Mouse (Mus musculus): Measurements from ENCODE around the gene Tmprss7. TPM values are rescaled to one million over a fixed set of nuclear protein-coding genes. Genes with fewer than 3 reads are reported as not detected.

Tmprss7 gene
- polyA plus RNA-seq (2014; fragmentation: Illumina TruSeq; extraction: RNeasy Lipid Tissue Mini Kit (QIAGEN cat#74804); ENCODE audit: low read depth, low replicate concordance) = not detected

DNA sequence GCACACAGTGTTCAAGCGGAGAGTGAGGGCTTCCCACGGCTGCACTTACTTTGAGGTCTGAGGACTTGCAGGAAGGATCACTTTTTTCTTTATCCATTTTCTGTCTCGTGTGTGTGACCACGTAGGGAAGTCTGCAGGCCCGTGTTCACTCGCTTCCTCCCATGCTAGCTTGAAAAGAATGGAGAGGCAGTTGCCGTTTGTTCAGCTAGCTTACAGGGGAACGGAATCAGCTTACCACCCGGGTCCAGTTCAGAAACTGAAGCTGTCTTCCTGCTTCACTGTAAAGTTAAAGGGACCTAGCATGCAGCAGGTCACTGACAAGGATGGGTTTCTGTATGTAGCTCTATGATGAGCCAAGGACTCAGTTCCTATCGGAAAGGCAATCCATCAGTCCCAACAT lies at the start of gene Tmprss7:
Gene Tmprss7 (minus strand): TSS at position 101 of the 400 bp plus-strand sequence.

DNA sequence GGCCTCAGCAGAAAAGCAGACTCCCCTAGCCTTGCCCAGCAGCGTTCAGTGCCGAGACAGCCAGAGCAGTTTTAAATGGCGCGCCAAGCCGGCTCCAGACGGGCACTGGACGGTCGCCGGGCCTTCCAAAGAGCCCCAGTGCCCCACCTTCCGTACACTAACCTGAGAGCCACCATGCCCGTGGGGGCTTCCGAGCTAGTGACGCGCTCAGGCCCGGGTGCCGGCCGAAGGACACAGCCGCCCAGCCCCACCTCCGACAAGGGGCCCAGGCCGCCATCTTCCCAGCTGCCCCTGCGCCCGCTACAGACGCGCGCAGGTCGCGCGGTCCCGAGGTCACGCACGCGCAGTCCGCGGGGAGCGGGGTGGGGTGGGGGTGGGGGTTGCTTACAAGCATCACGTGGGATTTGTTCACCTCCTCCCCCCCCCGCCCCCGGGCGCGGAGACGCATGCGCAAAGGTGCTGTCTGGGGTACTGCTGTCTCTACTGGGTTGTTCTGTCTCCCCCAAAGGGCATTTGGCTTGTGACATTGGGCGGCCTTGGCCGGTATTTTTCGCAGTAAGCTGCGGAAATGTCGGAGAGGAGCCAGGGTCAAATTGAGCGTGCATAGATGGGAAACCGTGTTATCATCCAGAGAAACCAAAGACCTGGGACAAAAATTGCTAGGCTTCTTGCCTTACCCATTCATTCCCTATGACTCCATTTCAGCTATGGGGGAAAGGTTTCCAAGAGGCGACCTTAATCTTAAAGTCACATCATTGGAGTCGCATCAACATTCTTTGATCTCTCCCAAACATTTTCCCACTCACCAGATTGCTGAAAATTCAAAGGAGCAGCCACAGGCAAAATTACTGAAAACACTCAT lies 49.4 kb upstream of the Tmprss7 start, which contains the start of gene Abhd10:
Gene Abhd10 (minus strand): TSS at position 341 of the 862 bp plus-strand sequence.

DNA sequence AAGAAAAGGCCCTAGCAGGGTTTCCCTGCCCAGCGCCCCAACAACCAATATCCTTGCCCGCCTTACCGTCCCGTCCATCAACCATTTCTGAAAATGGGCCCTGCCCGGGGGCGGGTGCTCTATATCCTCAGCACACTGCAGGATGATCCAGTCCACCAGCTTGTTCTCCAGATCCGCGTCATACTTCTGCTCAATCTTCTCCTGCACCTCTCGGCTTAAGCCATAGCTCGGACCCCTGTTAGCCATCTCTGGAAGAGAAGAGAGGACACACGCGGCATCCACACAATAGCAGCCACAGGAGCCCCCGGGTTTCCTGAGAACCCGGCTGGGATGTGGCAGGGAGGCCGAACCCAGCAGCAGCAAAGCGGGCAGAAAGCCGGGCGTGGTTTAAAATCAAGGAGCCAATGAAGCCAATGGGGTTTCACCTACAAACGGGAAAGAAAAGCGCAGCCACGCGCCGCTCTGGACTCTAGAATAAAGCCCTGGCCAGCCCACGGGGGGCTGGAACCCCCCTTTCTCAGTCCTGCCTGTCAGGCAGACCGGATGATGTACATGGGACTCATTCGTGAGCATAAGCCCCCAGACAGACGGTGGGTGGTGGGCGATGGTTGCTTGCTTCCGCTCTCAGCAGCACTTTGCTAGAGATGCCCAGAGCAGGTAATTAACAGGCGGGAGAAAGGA lies 30.7 kb upstream of the Tmprss7 start, which contains the start of gene Tagln3:
Gene Tagln3 (minus strand): TSS at position 548 of the 681 bp plus-strand sequence.

DNA sequence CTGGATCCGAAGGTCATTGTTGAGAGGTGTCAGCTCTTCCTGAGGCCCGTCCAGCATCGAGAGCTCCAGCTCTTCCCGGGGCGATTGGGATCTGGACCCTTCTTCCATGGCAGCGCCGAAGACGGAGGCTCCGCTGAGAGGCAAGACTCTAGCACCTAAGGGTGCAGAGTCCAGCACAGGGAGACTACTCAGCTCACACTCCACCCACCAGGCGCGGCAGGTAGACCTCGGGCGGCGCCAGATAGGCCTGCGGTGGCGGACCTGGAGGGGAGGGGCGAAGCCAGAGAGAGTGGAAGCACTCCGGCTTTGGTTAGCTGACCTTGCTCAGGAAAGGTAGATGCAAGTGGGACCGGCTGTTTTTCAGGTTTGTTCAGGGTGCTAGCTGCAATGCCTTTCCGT lies 39.5 kb downstream of the Tmprss7 start, which contains the start of gene BC016579:
Gene BC016579 (minus strand): TSS at position 135 of the 399 bp plus-strand sequence.

DNA sequence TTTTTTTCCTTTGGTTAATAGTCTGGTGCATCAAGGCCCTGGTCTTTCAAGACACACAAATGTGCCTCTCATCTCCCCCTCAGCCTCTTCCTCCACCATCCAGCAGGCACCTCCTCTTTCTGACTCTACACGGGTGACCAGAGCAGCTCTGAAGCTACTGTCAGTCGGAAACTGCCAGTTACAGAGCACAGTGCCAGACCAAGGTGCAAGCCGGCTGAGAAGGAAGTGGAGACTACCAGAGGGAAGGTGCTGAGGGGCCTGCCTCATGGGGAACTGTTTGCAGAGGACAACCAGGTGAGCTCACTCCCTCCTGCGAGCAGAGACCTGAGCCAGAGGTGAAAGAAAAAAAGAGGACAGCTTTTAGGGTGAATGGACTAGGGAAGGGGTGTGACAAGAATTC lies 83.2 kb downstream of the Tmprss7 start, which contains the start of gene Gcsam:
Gene Gcsam (plus strand): TSS at position 114 of the 400 bp plus-strand sequence.

Other genes starting within 250 kb of the Tmprss7 start
- not detected for gene Gm609, start 200.7 kb downstream of the Tmprss7 start, polyA plus RNA-seq (2014; fragmentation: Illumina TruSeq; extraction: RNeasy Lipid Tissue Mini Kit (QIAGEN cat#74804); ENCODE audit: low read depth, low replicate concordance)
- not detected for gene Gm17783, start 161.6 kb downstream of the Tmprss7 start, polyA plus RNA-seq (2014; fragmentation: Illumina TruSeq; extraction: RNeasy Lipid Tissue Mini Kit (QIAGEN cat#74804); ENCODE audit: low read depth, low replicate concordance)
- gene Slc9c1, start 158.3 kb downstream of the Tmprss7 start, polyA plus RNA-seq (2014; fragmentation: Illumina TruSeq; extraction: RNeasy Lipid Tissue Mini Kit (QIAGEN cat#74804); ENCODE audit: low read depth, low replicate concordance) = not detected
- not detected for gene Gcsam, start 83.3 kb downstream of the Tmprss7 start, polyA plus RNA-seq (2014; fragmentation: Illumina TruSeq; extraction: RNeasy Lipid Tissue Mini Kit (QIAGEN cat#74804); ENCODE audit: low read depth, low replicate concordance)
- not detected for gene BC016579, start 39.6 kb downstream of the Tmprss7 start, polyA plus RNA-seq (2014; fragmentation: Illumina TruSeq; extraction: RNeasy Lipid Tissue Mini Kit (QIAGEN cat#74804); ENCODE audit: low read depth, low replicate concordance)
- gene Tagln3, start 30.9 kb upstream of the Tmprss7 start, polyA plus RNA-seq (2014; fragmentation: Illumina TruSeq; extraction: RNeasy Lipid Tissue Mini Kit (QIAGEN cat#74804); ENCODE audit: low read depth, low replicate concordance) = 2.0 TPM
- 17.5 TPM for gene Abhd10, start 49.3 kb upstream of the Tmprss7 start, polyA plus RNA-seq (2014; fragmentation: Illumina TruSeq; extraction: RNeasy Lipid Tissue Mini Kit (QIAGEN cat#74804); ENCODE audit: low read depth, low replicate concordance)

Measured in heart, adult 10 weeks (tissue).